Mouse (Mus musculus): ENCODE results near the gene Serpinf1.

- TF ChIP-seq POLR2A (IDR thresholded peaks at IDR 0.05; ENCODE audit: control insufficient read depth, extremely low read depth, insufficient read depth, low read length, poor library complexity) (no peak), CTCF (IDR thresholded peaks at IDR 0.05; ENCODE audit: borderline replicate concordance, control insufficient read depth, extremely low read depth, insufficient read depth, low read length, poor library complexity) (no peak)
Measured at GRCm38 (mm10) chr11:75415994-75416393, 6.5 kb downstream of the Serpinf1 start.
